Comparison of ENCODE assay signal across 19 mouse cellular contexts in genomic region chr15:63603100-63603714, GRCm38 (mm10).
DNase-seq lines count a peak whose midpoint lies in the region; ATAC-seq and TF ChIP-seq lines count a peak whose summit lies in the region.
"Had no signal": no experiment of that assay in that cellular context is flagged by ENCODE, and none has a peak within 500 bp of the region (broad histone marks: within the 10 kb centered on the region; RNA-seq: fewer than 3 reads in every experiment).

No protein-coding gene starts in this region.

- H3K9ac ChIP-seq in lung, embryonic 14.5 days = no peak overlapping the region
- H3K9ac ChIP-seq in limb, embryonic 15.5 days = no peak overlapping the region
- H3K9ac ChIP-seq: embryonic facial prominence, embryonic 13.5 days; hindbrain, embryonic 14.5 days; liver, embryonic 14.5 days; neural tube, embryonic 15.5 days had no signal

- no peaks in the 10 kb centered on the region for H3K9me3 ChIP-seq in lung, embryonic 14.5 days (ENCODE audit: low read depth, low read length)
- no peaks in the 10 kb centered on the region for H3K9me3 ChIP-seq in limb, embryonic 15.5 days
- H3K9me3 ChIP-seq: embryonic facial prominence, embryonic 13.5 days; G1E; megakaryocyte, embryonic 14.5 days; neural tube, embryonic 15.5 days had no signal

- no peak overlapping the region for H3K27ac ChIP-seq in lung, embryonic 14.5 days (ENCODE audit: low read depth)
- peak overlapping the region; percentile 62 for H3K27ac ChIP-seq in limb, embryonic 15.5 days
- H3K27ac ChIP-seq: embryonic facial prominence, embryonic 13.5 days; hindbrain, embryonic 14.5 days; liver, embryonic 14.5 days; neural tube, embryonic 15.5 days had no signal

- H3K4me2 ChIP-seq in lung, embryonic 14.5 days = no peak overlapping the region
- no peak overlapping the region for H3K4me2 ChIP-seq in limb, embryonic 15.5 days
- H3K4me2 ChIP-seq: embryonic facial prominence, embryonic 13.5 days; hindbrain, embryonic 14.5 days; neural tube, embryonic 15.5 days had no signal

- H3K36me3 ChIP-seq in lung, embryonic 14.5 days (ENCODE audit: insufficient read depth) = no peaks in the 10 kb centered on the region
- no peaks in the 10 kb centered on the region for H3K36me3 ChIP-seq in limb, embryonic 15.5 days
- H3K36me3 ChIP-seq: embryonic facial prominence, embryonic 13.5 days; G1E; neural tube, embryonic 15.5 days had no signal

- no peak for TF ChIP-seq CTCF in lung, embryonic 14.5 days (IDR thresholded peaks at IDR 0.05; ENCODE audit: low read depth)
- TF ChIP-seq CTCF in lung, adult 2 months (IDR thresholded peaks at IDR 0.05; ENCODE audit: insufficient read depth, low read length) = no peak

- no peak for TF ChIP-seq POLR2A in lung, adult 2 months (IDR thresholded peaks at IDR 0.05; ENCODE audit: borderline replicate concordance, extremely low read depth, low read depth, low read length)

- no peaks in the 10 kb centered on the region for H3K27me3 ChIP-seq in lung, embryonic 14.5 days (ENCODE audit: insufficient read depth, low read length)
- no peaks in the 10 kb centered on the region for H3K27me3 ChIP-seq in limb, embryonic 15.5 days
- H3K27me3 ChIP-seq: embryonic facial prominence, embryonic 13.5 days; megakaryocyte, embryonic 14.5 days; neural tube, embryonic 15.5 days had no signal

- H3K4me1 ChIP-seq in lung, embryonic 14.5 days (ENCODE audit: insufficient read depth) = no peaks in the 10 kb centered on the region
- H3K4me1 ChIP-seq in lung, adult 2 months (ENCODE audit: control insufficient read depth, insufficient read depth, low read length) = no peaks in the 10 kb centered on the region
- 0 out of 2 replicates have a peak, but pooled peaks cover 6% of the 10 kb centered on the region for H3K4me1 ChIP-seq in limb, embryonic 15.5 days
- H3K4me1 ChIP-seq: embryonic facial prominence, embryonic 13.5 days; neural tube, embryonic 15.5 days had no signal

- H3K4me3 ChIP-seq in lung, embryonic 14.5 days (ENCODE audit: low read depth, low read length) = no peak overlapping the region
- no peak overlapping the region for H3K4me3 ChIP-seq in lung, adult 2 months (replicated peaks; ENCODE audit: extremely low read depth, low read depth, low read length)
- H3K4me3 ChIP-seq in limb, embryonic 15.5 days = no peak overlapping the region
- H3K4me3 ChIP-seq: embryonic facial prominence, embryonic 13.5 days; megakaryocyte, embryonic 14.5 days; neural tube, embryonic 15.5 days had no signal

- 71% methylated on average over 8 of the region's 8 CpGs for whole genome bisulfite sequencing in lung, embryonic 14.5 days
- WGBS in lung, adult 2 months = 63% methylated on average over 8 of the region's 8 CpGs
- WGBS in limb, embryonic 15.5 days = 61% methylated on average over 8 of the region's 8 CpGs

- DNase-seq in adrenal gland, postnatal 14 days = peak; percentile 11
- DNase-seq in adrenal gland, adult 8-10 months = no peak
- peak; percentile 21 for DNase-seq in lung, embryonic 14.5 days
- DNase-seq in lung, adult 2 months = no peak
- peak; percentile 18 for DNase-seq in skeletal muscle tissue, adult 2 months (ENCODE audit: low read depth, low spot score)
- no peak for DNase-seq in cerebellum, adult 8-10 months
- no peak for DNase-seq in embryo, embryonic 10 days (ENCODE audit: low spot score)
- DNase-seq: cerebellum, adult 9-10 months; right cerebral cortex, postnatal 14 days; thymus, postnatal 4 days had no signal

- ATAC-seq in lung, embryonic 14.5 days (ENCODE audit: insufficient read depth) = no peak
- no peak for ATAC-seq in limb, embryonic 15.5 days (ENCODE audit: insufficient number of reproducible peaks, low FRiP score, low TSS enrichment, low read depth)
- ATAC-seq: forebrain, embryonic 16.5 days; midbrain, embryonic 16.5 days had no signal

Comparison
In these comparisons a context has a peak if more than half of its experiments do, and no peak if none do; other contexts are left out.
1. DNase-seq: peak in adrenal gland, postnatal 14 days (single experiment), lung, embryonic 14.5 days (single experiment) and skeletal muscle tissue, adult 2 months (single experiment); none in adrenal gland, adult 8-10 months (single experiment), lung, adult 2 months (single experiment), cerebellum, adult 8-10 months (single experiment) and embryo, embryonic 10 days (single experiment).